Mouse (Mus musculus) ES-CJ7 (cell line): ENCODE results near the gene Oxct2a.

Experiments
- DNase-seq: peaks from one replicate; pipeline ENCODE4 v3.0.0; 2011; ENCODE audit warnings: low read depth, low spot score

The Oxct2a gene

GRCm38 (mm10) chr4:123280117-123280516, 43.3 kb downstream of the Oxct2a start:
- no peak for DNase-seq
